Mouse (Mus musculus): ENCODE data around the gene Vdac1.

GRCm38 (mm10) chr11:52319664-52320063 lies 41.0 kb upstream of the Vdac1 start:
- TF ChIP-seq MAX (IDR thresholded peaks at IDR 0.05) (no peak), CTCF (IDR thresholded peaks at IDR 0.05; ENCODE audit: control insufficient read depth, insufficient read depth, insufficient read length) (no peak), USF1 (IDR thresholded peaks at IDR 0.05; ENCODE audit: low read depth) (no peak)
